Mouse (Mus musculus): Measurements from ENCODE around the gene Arl16.

Gene Arl16

DNA sequence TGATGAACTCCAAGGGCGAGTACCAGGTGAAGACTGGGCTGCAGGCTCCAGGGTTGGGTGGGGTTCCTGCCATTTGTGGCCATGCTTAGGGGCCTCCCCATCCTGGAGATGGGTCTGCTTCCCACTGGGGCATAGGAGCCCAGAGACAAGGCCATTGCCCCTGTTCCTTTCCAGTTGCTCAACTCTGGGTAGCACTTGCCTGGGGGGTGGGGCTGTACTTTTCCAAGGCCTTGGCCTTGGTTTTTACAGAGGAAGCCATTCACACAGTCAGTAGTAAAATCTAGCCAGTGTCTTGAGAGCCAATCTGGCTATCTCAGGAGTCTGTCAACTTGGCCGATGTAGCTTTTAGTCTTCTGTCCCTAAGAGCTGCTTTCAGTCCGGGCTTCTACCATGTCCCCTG lies 30.0 kb upstream of the Arl16 start:
- H3K27me3 ChIP-seq (ENCODE audit: insufficient read depth, low read length): no peaks in the 10 kb centered on the region
- TF ChIP-seq POU5F1 (IDR thresholded peaks at IDR 0.05; ENCODE audit: borderline replicate concordance, low read length) (no peak), NANOG (IDR thresholded peaks at IDR 0.05; ENCODE audit: borderline replicate concordance, low read length) (no peak), CTCF (conservative IDR thresholded peaks at IDR 0.05; ENCODE audit: low read length) (no peak)
- peaks cover 40% of the 10 kb centered on the region for H3K4me1 ChIP-seq (replicated peaks; ENCODE audit: low read depth, low read length)
- no peaks in the 10 kb centered on the region for H3K9me3 ChIP-seq (ENCODE audit: low read length)
- no peak overlapping the region for H3K4me3 ChIP-seq (replicated peaks; ENCODE audit: low read length)
- H3K36me3 ChIP-seq (ENCODE audit: insufficient read depth, low read length): peaks cover 61% of the 10 kb centered on the region

GRCm38 (mm10) chr11:120493911-120494310 lies 26.5 kb upstream of the Arl16 start:
- Histone ChIP-seq H3K4me1 (replicated peaks; ENCODE audit: low read depth, low read length) (peaks cover 66% of the 10 kb centered on the region), H3K27me3 (ENCODE audit: insufficient read depth, low read length) (no peaks in the 10 kb centered on the region), H3K4me3 (replicated peaks; ENCODE audit: low read length) (no peak overlapping the region), H3K36me3 (ENCODE audit: insufficient read depth, low read length) (peaks cover 74% of the 10 kb centered on the region), H3K9me3 (ENCODE audit: low read length) (no peaks in the 10 kb centered on the region)
- TF ChIP-seq POU5F1 (IDR thresholded peaks at IDR 0.05; ENCODE audit: borderline replicate concordance, low read length) (no peak), NANOG (IDR thresholded peaks at IDR 0.05; ENCODE audit: borderline replicate concordance, low read length) (no peak), CTCF (conservative IDR thresholded peaks at IDR 0.05; ENCODE audit: low read length) (no peak)

DNA sequence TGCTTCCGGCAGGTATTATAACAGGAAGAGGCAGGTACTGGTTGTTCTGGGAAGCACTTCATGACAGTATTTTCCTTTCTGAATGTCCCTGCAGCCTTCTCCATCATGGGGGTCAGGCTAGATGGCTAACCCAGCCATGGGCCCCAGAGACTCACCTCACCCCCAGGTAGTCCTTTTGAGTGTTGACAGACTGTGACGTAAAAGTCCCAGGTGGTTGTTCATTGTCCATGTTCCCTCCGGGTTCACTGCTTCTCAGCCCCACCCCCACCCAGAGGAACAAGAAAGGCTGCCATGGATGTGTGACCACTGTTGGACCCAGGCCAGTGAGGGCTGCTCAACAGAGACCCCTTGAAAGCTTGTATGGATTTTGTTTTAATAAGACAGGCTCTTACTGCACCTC lies 25.9 kb upstream of the Arl16 start:
- no peaks in the 10 kb centered on the region for H3K27me3 ChIP-seq (ENCODE audit: insufficient read depth, low read length)
- H3K9me3 ChIP-seq (ENCODE audit: low read length): no peaks in the 10 kb centered on the region
- peaks cover 74% of the 10 kb centered on the region for H3K36me3 ChIP-seq (ENCODE audit: insufficient read depth, low read length)
- no peak for TF ChIP-seq NANOG (IDR thresholded peaks at IDR 0.05; ENCODE audit: borderline replicate concordance, low read length)
- no peak for TF ChIP-seq CTCF (conservative IDR thresholded peaks at IDR 0.05; ENCODE audit: low read length)
- no peak for TF ChIP-seq POU5F1 (IDR thresholded peaks at IDR 0.05; ENCODE audit: borderline replicate concordance, low read length)
- peaks cover 66% of the 10 kb centered on the region for H3K4me1 ChIP-seq (replicated peaks; ENCODE audit: low read depth, low read length)
- H3K4me3 ChIP-seq (replicated peaks; ENCODE audit: low read length): 0 out of 2 replicates have a peak overlapping the region, but pooled peaks have one; percentile 96

DNA sequence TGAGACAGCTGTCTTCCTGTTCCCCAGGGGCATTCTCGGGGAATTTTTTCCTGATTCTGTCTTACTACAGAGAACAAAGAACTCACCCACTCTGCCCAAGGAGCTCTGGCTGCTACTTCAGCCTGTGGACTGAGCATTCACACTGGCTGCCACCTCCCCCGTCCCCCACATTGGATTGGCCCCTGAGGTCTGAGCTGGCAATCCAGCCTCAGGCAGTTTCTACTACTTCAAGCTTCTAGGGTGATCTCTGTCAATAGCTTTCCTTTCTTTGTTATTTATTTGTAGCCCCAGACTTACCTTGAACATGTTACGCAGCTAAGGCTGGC lies 25.4 kb upstream of the Arl16 start:
- TF ChIP-seq CTCF (conservative IDR thresholded peaks at IDR 0.05; ENCODE audit: low read length) (no peak), POU5F1 (IDR thresholded peaks at IDR 0.05; ENCODE audit: borderline replicate concordance, low read length) (no peak), NANOG (IDR thresholded peaks at IDR 0.05; ENCODE audit: borderline replicate concordance, low read length) (no peak)
- Histone ChIP-seq H3K4me1 (replicated peaks; ENCODE audit: low read depth, low read length) (peaks cover 67% of the 10 kb centered on the region), H3K9me3 (ENCODE audit: low read length) (no peaks in the 10 kb centered on the region), H3K27me3 (ENCODE audit: insufficient read depth, low read length) (no peaks in the 10 kb centered on the region), H3K4me3 (replicated peaks; ENCODE audit: low read length) (peak overlapping the region; percentile 96), H3K36me3 (ENCODE audit: insufficient read depth, low read length) (peaks cover 74% of the 10 kb centered on the region)

- no peaks in the 10 kb centered on the region for H3K9me3 ChIP-seq (ENCODE audit: low read length)
- H3K36me3 ChIP-seq (ENCODE audit: insufficient read depth, low read length): peaks cover 74% of the 10 kb centered on the region
- H3K27me3 ChIP-seq (ENCODE audit: insufficient read depth, low read length): no peaks in the 10 kb centered on the region
- peaks cover 68% of the 10 kb centered on the region for H3K4me1 ChIP-seq (replicated peaks; ENCODE audit: low read depth, low read length)
- TF ChIP-seq POU5F1 (IDR thresholded peaks at IDR 0.05; ENCODE audit: borderline replicate concordance, low read length) (no peak), NANOG (IDR thresholded peaks at IDR 0.05; ENCODE audit: borderline replicate concordance, low read length) (no peak), CTCF (conservative IDR thresholded peaks at IDR 0.05; ENCODE audit: low read length) (no peak)
- peak overlapping the region; percentile 96 for H3K4me3 ChIP-seq (replicated peaks; ENCODE audit: low read length)
These were observed 24.8 kb upstream of the Arl16 start for GRCm38 (mm10) chr11:120492024-120492877.

GRCm38 (mm10) chr11:120491317-120492023 lies 24.1 kb upstream of the Arl16 start, which contains the start of gene Slc25a10:
Gene Slc25a10, plus strand, starts transcription at chr11:120491840.
- peaks cover 68% of the 10 kb centered on the region for H3K4me1 ChIP-seq (replicated peaks; ENCODE audit: low read depth, low read length)
- peak within 1 kb of the TSS; percentile 96 for H3K4me3 ChIP-seq (replicated peaks; ENCODE audit: low read length)
- H3K9me3 ChIP-seq (ENCODE audit: low read length): no peaks in the 10 kb centered on the region
- H3K36me3 ChIP-seq (ENCODE audit: insufficient read depth, low read length): peaks cover 74% of the 10 kb centered on the region
- TF ChIP-seq CTCF (conservative IDR thresholded peaks at IDR 0.05; ENCODE audit: low read length) (no peak), NANOG (IDR thresholded peaks at IDR 0.05; ENCODE audit: borderline replicate concordance, low read length) (no peak), POU5F1 (IDR thresholded peaks at IDR 0.05; ENCODE audit: borderline replicate concordance, low read length) (no peak)
- H3K27me3 ChIP-seq (ENCODE audit: insufficient read depth, low read length): no peaks in the 10 kb centered on the region

DNA sequence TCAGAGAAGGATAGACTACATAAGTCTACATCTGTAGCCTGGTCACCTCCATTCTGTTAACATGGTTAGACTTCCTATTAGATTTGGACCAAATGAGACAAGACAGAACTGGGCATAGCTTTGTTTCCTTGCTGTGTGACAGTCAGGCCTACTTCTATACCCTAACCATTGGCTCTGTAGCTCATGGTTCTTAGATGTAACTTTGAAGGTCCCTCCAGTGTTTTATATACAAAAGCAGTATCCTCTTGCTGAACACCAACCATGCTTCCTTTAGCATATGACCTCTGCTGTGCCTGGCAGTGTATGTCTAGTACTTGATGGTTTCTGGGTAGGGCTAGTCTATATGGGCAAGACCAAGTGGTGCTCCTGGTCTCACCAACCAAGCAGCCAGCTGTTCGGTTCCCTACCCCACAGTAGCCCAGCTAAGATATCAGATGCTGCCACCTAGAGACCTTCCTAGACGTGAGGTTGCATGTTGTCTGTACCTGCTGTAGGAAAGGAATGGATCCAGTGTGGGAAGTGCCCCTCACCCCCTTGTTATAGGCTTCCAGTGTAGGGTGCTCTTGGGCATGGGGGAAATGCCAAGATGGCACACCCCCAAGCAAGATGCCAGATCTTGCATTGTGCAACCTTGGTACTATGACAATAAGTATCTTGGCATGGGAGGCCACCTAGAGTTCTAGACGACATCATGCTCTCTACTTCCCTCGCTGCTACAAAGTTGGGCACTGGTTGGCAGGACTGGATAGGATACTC lies 23.1 kb upstream of the Arl16 start:
- no peaks in the 10 kb centered on the region for H3K9me3 ChIP-seq (ENCODE audit: low read length)
- peaks cover 78% of the 10 kb centered on the region for H3K4me1 ChIP-seq (replicated peaks; ENCODE audit: low read depth, low read length)
- TF ChIP-seq NANOG (IDR thresholded peaks at IDR 0.05; ENCODE audit: borderline replicate concordance, low read length) (no peak), POU5F1 (IDR thresholded peaks at IDR 0.05; ENCODE audit: borderline replicate concordance, low read length) (no peak), CTCF (conservative IDR thresholded peaks at IDR 0.05; ENCODE audit: low read length) (no peak)
- H3K27me3 ChIP-seq (ENCODE audit: insufficient read depth, low read length): no peaks in the 10 kb centered on the region
- H3K4me3 ChIP-seq (replicated peaks; ENCODE audit: low read length): peak overlapping the region; percentile 96
- H3K36me3 ChIP-seq (ENCODE audit: insufficient read depth, low read length): peaks cover 74% of the 10 kb centered on the region
